Mouse (Mus musculus) liver, adult 10 weeks (tissue): ENCODE measurements around the gene Gm8994. TPM values are rescaled to one million over a fixed set of nuclear protein-coding genes. Genes with fewer than 3 reads are reported as not detected.

Experiments
- polyA plus RNA-seq: library from polyadenylated mRNA; stranded (reverse); fragments of 350-450 nt; fragmentation: Illumina TruSeq; extraction: RNeasy Lipid Tissue Mini Kit (QIAGEN cat#74804); gene quantifications from one replicate; pipeline ENCODE4 v1.2.3, GENCODE M21; 2014; ENCODE audit warnings: low read depth, low replicate concordance

Gene Gm8994
- not detected for polyA plus RNA-seq

GRCm38 (mm10) chr6:136327239-136327638 is at the start of gene Gm8994:
TSS of gene Gm8994 (plus strand) at chr6:136327539.

Other genes starting within 250 kb of the Gm8994 start
- 0.05 TPM for gene Grin2b, start 154.0 kb upstream of the Gm8994 start, polyA plus RNA-seq
- gene E330021D16Rik, start 88.0 kb downstream of the Gm8994 start, polyA plus RNA-seq: not detected
- 10.5 TPM for gene Atf7ip, start 178.6 kb downstream of the Gm8994 start, polyA plus RNA-seq